Mouse (Mus musculus) thymus, adult 2 months (tissue): ENCODE data around the gene Zfp143. TPM values are rescaled to one million over a fixed set of nuclear protein-coding genes. Genes with fewer than 3 reads are reported as not detected.

Experiments used
- DNase-seq: peaks from one replicate; pipeline ENCODE4 v3.0.0; 2021
- H3K27ac ChIP-seq: fragments of 200-500 bp; 2 replicates; pipeline ENCODE4 v1.5.1; 2012; ENCODE audit warnings: low read length, control low read depth; ENCODE audit not compliant: control insufficient read depth, insufficient read depth
- H3K27me3 ChIP-seq: fragments of 200-500 bp; 2 replicates; pipeline ENCODE4 v1.6.1; 2012; ENCODE audit warnings: mild to moderate bottlenecking, low read length, moderate library complexity, mixed read lengths; ENCODE audit not compliant: control insufficient read depth, insufficient read depth
- H3K36me3 ChIP-seq: fragments of 200-500 bp; 2 replicates; pipeline ENCODE4 v1.6.1; 2012; ENCODE audit warnings: mild to moderate bottlenecking, low read length, moderate library complexity; ENCODE audit not compliant: control insufficient read depth, insufficient read depth
- H3K4me1 ChIP-seq: fragments of 200-500 bp; replicated peaks from 2 replicates; pipeline ENCODE4 v1.6.1; 2012; ENCODE audit warnings: low read length; ENCODE audit not compliant: control insufficient read depth, insufficient read depth
- H3K4me3 ChIP-seq: fragments of 200-500 bp; 2 replicates; pipeline ENCODE4 v1.5.1; 2012; ENCODE audit warnings: mild to moderate bottlenecking, low read length, control low read depth, moderate library complexity; ENCODE audit not compliant: control insufficient read depth, insufficient read depth
- CTCF ChIP-seq: fragments of 200-500 bp; IDR thresholded peaks from 2 replicates; pipeline ENCODE4 v1.5.1; 2012; ENCODE audit warnings: mild to moderate bottlenecking, control low read depth, low read length, moderate library complexity, borderline replicate concordance; ENCODE audit not compliant: control insufficient read depth, poor library complexity, insufficient read depth; ENCODE audit errors: extremely low read depth
- POLR2A ChIP-seq: fragments of 200-500 bp; IDR thresholded peaks from 2 replicates; pipeline ENCODE4 v1.6.1; 2012; ENCODE audit warnings: mild to moderate bottlenecking, low read length, control low read depth, moderate library complexity; ENCODE audit not compliant: control insufficient read depth, poor library complexity, insufficient read depth; ENCODE audit errors: extremely low read depth
- WGBS: fragments of 180-500 bp; shearing (Covaris S2); methylation state at CpG from one replicate; pipeline ENCODE4 v1.1.7; 2018; 5-methylcytosine and 5-hydroxymethylcytosine counted together
- polyA plus RNA-seq: library from polyadenylated mRNA; depleted of rRNA; stranded (reverse); fragments of >200 nt; gene quantifications from 2 replicates; pipeline ENCODE4 v1.2.3, GENCODE M21; 2012; rRNA removed

The Zfp143 gene
- polyA plus RNA-seq, 1 experiment, result 35.0 TPM

DNA sequence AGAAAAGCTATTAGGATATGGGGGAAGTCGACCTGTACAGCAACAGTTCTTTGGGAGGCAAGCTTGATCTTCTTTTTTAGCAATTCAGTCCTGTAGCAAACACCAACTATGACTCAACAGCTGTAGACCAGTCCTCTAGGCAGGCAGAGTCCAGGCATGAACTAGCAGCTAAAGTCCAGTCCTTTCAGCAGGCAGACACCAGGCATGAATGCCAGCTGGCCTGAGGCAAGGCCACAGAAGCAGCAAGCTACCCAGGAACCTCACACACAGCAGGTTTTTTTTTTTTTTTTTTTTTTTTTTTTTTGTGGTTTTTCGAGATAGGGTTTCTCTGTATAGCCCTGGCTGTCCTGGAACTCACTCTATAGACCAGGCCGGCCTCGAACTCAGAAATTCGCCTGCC is 73.0 kb downstream of the Zfp143 start:
- no peak for DNase-seq
- Histone ChIP-seq H3K36me3 (peaks cover 48% of the 10 kb centered on the region), H3K4me3 (no peak overlapping the region), H3K27ac (no peak overlapping the region), H3K27me3 (no peaks in the 10 kb centered on the region), H3K4me1 (no peaks in the 10 kb centered on the region)
- no peak for TF ChIP-seq POLR2A
- TF ChIP-seq CTCF, result no peak
- WGBS, result 86% methylated on average over 5 of the region's 5 CpGs

DNA sequence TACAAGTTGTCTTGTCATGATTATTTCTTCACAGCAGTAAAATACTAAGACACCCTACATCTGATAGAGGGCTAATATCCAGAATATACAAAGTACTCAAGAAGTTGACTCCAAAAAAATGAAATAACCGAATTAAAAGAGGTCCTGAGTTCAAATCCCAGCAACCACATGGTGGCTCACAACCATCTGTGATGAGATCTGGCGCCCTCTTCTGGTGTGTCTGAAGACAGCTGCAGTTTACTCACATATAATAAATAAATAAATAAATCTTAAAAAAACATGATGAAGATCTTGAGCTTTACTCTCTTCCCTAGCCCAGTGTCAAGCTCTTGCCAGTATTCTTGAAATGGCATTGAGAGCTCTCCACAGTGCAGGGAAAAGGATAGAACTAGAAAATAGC is 77.5 kb downstream of the Zfp143 start:
- WGBS, result 95% methylated on average over 2 of the region's 2 CpGs
- no peaks in the 10 kb centered on the region for H3K4me1 ChIP-seq
- no peaks in the 10 kb centered on the region for H3K27me3 ChIP-seq
- no peak overlapping the region for H3K27ac ChIP-seq
- H3K36me3 ChIP-seq, result peaks cover 73% of the 10 kb centered on the region
- no peak overlapping the region for H3K4me3 ChIP-seq
- no peak for DNase-seq
- TF ChIP-seq CTCF (no peak), POLR2A (no peak)

DNA sequence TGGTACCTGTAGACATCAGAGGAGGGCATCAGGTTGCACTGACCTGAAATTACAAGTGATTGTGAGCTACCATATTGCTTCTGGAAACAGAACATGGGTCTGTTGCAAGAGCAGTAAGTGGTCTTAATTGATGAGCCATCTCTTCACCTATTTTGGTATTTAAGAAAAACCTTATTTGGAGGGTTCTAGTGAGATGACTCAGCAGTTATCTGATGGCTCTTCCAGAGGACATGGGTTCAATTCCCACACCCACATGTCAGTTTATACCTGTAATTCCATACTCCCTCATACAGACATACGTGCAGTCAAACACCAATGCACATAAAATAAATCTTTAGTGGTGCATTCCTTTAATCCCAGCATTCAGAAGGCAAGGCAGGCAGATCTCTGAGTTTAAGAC is 82.8 kb downstream of the Zfp143 start:
- 100% methylated on average over 1 of the region's 1 CpGs for WGBS
- DNase-seq, result no peak
- Histone ChIP-seq H3K27me3 (no peaks in the 10 kb centered on the region), H3K36me3 (peaks cover 37% of the 10 kb centered on the region), H3K4me3 (no peak overlapping the region), H3K4me1 (no peaks in the 10 kb centered on the region), H3K27ac (no peak overlapping the region)
- no peak for TF ChIP-seq CTCF
- TF ChIP-seq POLR2A, result no peak

Other genes starting within 250 kb of the Zfp143 start
- 0.06 and 0.34 TPM in 2 replicates for gene Scube2, start 195.5 kb upstream of the Zfp143 start, polyA plus RNA-seq
- gene Dennd5a, start 100.7 kb upstream of the Zfp143 start, polyA plus RNA-seq, result 35.0 and 44.0 TPM in 2 replicates
- 17.4 and 19.9 TPM in 2 replicates for gene Tmem41b, start 74.3 kb upstream of the Zfp143 start, polyA plus RNA-seq
- gene Ipo7, start 42.9 kb upstream of the Zfp143 start, polyA plus RNA-seq, result 25.6 and 38.0 TPM in 2 replicates
- gene Wee1, start 60.8 kb downstream of the Zfp143 start, polyA plus RNA-seq, result 13.0 and 32.6 TPM in 2 replicates
- 18.3 and 20.1 TPM in 2 replicates for gene Swap70, start 160.5 kb downstream of the Zfp143 start, polyA plus RNA-seq